Mouse (Mus musculus): ENCODE results near the gene BC052040. TPM values are rescaled to one million over a fixed set of nuclear protein-coding genes. Genes with fewer than 3 reads are reported as not detected.

The BC052040 gene
- polyA plus RNA-seq (2012; rRNA removed) = 3.8 and 4.6 TPM in 2 replicates

DNA sequence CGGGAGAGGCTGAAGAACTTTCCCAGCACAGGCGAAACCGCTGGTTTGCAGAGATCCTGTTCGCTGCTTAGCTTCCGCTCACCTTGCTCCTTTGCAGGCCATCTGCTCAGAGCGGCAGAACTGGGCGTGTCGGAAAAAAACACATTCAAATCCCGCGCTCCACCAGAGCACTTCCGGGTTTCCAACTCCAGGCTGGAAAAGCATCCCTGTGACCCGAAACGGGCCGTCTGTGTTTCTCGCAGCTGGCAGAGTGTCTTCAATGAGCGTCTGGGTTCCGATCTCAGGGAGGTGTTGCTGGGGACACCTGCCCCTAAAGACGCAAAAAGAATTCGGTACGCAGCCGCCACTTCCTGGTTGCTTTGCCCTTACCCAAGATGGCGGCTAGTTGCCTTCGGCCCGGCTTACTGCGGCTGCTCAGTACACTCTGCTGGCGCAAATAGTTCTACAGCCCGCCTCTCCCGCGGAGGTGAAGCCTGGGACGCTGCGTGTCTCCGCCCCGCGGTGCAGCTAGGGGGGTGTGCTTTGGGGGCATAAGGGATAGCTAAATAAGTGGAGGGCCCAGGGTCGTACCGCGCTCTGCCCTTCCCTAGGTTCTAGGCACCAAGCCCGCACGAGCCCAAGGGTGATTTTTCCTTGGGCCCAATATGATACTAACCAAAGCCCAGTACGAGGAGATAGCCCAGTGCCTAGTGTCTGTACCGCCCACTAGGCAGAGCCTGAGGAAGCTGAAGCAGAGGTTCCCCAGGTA, at the start of gene BC052040:
TSS of gene BC052040 (plus strand) at position 476 of the 748 bp plus-strand sequence.
- Histone ChIP-seq H3K27me3 (ENCODE audit: control insufficient read depth, insufficient read depth, low read length) (no peaks in the 10 kb centered on the region), H3K4me3 (ENCODE audit: control insufficient read depth, insufficient read depth, low read length) (peak within 1 kb of the TSS; percentile 90), H3K4me1 (replicated peaks; ENCODE audit: control insufficient read depth, insufficient read depth, low read length) (peaks cover 4% of the 10 kb centered on the region), H3K27ac (ENCODE audit: control insufficient read depth, insufficient read depth, low read length) (peak within 1 kb of the TSS; percentile 76), H3K36me3 (ENCODE audit: control insufficient read depth, insufficient read depth, low read length) (no peaks in the 10 kb centered on the region)
- TF ChIP-seq POLR2A (IDR thresholded peaks at IDR 0.05; ENCODE audit: control insufficient read depth, extremely low read depth, insufficient read depth, low read length, poor library complexity) (0 out of 2 replicates have a peak, but pooled peaks have one; percentile 13), CTCF (IDR thresholded peaks at IDR 0.05; ENCODE audit: borderline replicate concordance, control insufficient read depth, extremely low read depth, insufficient read depth, low read length, poor library complexity) (peak; percentile 65; the same call in 1 of the 2 replicates)
- WGBS = under 1% methylated on average over 41 of the region's 41 CpGs
- DNase-seq = peak; percentile 91

DNA sequence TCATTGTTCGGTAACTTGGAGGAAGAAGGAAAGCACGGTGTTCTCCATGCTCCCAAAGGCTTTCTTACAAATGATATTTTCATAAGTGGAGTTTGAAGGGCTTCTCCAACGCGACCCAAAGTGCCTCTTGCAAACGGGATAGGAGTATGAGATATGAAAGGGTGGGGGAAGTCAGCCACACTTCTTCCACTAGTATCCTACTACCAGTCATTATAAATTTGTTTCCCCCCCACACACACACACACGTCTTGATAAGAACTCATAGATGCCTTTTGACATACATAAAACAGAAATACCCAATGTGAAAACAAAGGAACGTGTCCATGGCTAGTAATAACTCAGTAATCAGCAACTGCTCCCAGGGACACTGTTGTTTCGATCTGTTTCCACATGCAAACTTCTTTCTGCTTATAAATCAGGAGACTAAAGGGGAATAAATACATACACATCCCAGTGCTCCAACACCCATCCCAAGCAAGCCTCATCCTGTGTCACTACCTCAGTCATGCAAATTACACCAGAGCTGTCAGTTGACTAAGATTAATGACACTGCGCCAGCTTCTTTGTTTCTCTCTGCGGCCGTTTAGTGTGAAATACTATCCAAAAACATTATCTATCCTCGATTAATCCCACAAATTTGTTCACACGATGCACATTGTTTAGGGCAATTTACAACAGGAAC, 43.4 kb upstream of the BC052040 start:
- 79% methylated on average over 13 of the region's 13 CpGs for WGBS
- H3K27me3 ChIP-seq (ENCODE audit: control insufficient read depth, insufficient read depth, low read length) = no peaks in the 10 kb centered on the region

DNA sequence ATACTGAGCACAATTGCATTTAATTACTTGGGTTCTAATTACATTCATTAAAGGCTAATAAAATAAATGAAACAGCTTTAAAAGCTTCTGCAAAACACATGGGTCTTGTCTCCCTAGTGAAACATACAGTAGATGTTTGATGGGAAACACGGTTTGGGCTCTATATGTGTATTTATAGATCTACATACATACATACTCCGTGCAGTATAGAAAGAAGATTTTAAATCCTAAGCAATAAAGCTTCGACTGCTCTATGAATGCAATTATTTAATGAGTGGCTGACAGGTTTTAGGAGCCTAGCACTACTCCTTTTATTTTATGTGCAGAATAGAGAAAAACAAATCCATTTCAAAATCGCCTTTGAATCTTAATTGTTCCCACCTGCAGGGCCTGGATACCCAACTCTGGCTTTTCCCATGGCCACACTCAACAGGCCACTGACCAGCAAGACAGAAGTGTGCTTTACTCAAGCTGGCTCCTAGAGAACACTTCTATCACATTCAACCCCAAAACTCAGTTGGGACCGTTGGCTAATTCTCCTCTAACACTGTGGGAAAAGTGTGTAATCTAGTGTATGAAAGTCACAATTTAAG, 42.7 kb upstream of the BC052040 start:
- TF ChIP-seq POLR2A (IDR thresholded peaks at IDR 0.05; ENCODE audit: control insufficient read depth, extremely low read depth, insufficient read depth, low read length, poor library complexity) (no peak), CTCF (IDR thresholded peaks at IDR 0.05; ENCODE audit: borderline replicate concordance, control insufficient read depth, extremely low read depth, insufficient read depth, low read length, poor library complexity) (no peak)
- H3K27me3 ChIP-seq (ENCODE audit: control insufficient read depth, insufficient read depth, low read length) = no peaks in the 10 kb centered on the region
- no peaks in the 10 kb centered on the region for H3K4me1 ChIP-seq (replicated peaks; ENCODE audit: control insufficient read depth, insufficient read depth, low read length)
- WGBS = 90% methylated on average over 5 of the region's 5 CpGs
- H3K36me3 ChIP-seq (ENCODE audit: control insufficient read depth, insufficient read depth, low read length) = no peaks in the 10 kb centered on the region
- H3K27ac ChIP-seq (ENCODE audit: control insufficient read depth, insufficient read depth, low read length) = no peak overlapping the region
- H3K4me3 ChIP-seq (ENCODE audit: control insufficient read depth, insufficient read depth, low read length) = no peak overlapping the region
- DNase-seq = no peak

More for the DNA sequence above, 43.4 kb upstream of the BC052040 start:
- no peak overlapping the region for H3K4me3 ChIP-seq (ENCODE audit: control insufficient read depth, insufficient read depth, low read length)
- H3K4me1 ChIP-seq (replicated peaks; ENCODE audit: control insufficient read depth, insufficient read depth, low read length) = no peaks in the 10 kb centered on the region
- no peak overlapping the region for H3K27ac ChIP-seq (ENCODE audit: control insufficient read depth, insufficient read depth, low read length)
- no peak for DNase-seq
- H3K36me3 ChIP-seq (ENCODE audit: control insufficient read depth, insufficient read depth, low read length) = no peaks in the 10 kb centered on the region
- no peak for TF ChIP-seq CTCF (IDR thresholded peaks at IDR 0.05; ENCODE audit: borderline replicate concordance, control insufficient read depth, extremely low read depth, insufficient read depth, low read length, poor library complexity)
- TF ChIP-seq POLR2A (IDR thresholded peaks at IDR 0.05; ENCODE audit: control insufficient read depth, extremely low read depth, insufficient read depth, low read length, poor library complexity) = no peak

DNA sequence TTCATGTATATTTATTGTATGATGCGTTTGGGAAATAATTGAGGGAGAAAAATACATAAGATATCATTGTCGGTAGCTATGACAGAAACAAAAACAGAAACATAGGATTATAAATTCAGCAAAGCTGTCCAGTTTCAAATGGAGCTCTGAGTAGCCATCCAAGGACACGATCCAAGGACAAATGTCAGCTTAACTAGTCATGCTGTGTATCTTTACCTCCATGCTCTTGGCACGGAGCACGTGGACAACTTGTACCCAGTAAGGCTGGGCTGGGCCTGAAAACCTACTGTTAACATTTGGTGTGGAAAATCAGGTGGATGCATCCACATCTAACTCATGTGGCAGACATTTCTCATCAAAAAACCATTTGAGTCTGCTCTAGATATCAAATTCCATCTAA, 41.8 kb upstream of the BC052040 start:
- H3K4me1 ChIP-seq (replicated peaks; ENCODE audit: control insufficient read depth, insufficient read depth, low read length) = no peaks in the 10 kb centered on the region
- no peak for TF ChIP-seq POLR2A (IDR thresholded peaks at IDR 0.05; ENCODE audit: control insufficient read depth, extremely low read depth, insufficient read depth, low read length, poor library complexity)
- no peak for TF ChIP-seq CTCF (IDR thresholded peaks at IDR 0.05; ENCODE audit: borderline replicate concordance, control insufficient read depth, extremely low read depth, insufficient read depth, low read length, poor library complexity)
- no peak overlapping the region for H3K4me3 ChIP-seq (ENCODE audit: control insufficient read depth, insufficient read depth, low read length)

DNA sequence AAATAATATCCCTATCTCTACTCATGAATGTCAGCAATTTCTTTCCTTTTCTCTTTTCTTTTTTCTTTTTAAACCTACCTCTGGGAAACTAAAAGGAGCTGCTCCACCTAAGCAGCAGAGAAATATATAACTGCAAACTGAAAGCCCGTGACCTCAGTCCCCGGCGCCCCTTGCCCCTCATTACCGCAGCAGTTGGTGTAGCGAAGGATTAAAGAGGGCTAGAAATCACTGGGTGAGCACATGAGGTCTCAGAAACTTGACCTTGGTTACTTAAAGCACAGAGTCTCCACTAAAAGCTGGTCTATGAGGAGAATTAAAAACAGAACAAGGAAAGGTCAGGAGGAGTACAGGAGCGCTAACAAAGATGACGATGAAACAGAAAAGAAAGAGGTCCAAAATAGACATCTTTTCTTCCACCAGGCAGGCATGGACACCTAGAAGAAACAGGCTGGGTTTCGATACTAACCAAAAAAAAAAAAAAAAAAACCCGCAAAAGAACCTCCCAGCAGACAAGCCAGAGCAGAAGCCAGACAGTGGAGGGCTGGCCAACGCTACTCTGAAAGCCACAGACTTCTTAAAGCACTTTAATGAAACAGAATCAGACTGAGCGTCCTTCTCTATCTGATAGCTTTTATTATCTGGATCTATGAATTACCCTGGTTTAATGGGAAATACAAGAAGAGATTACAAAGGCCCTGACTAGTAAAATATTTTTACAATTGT, 39.0 kb upstream of the BC052040 start:
- no peak overlapping the region for H3K4me3 ChIP-seq (ENCODE audit: control insufficient read depth, insufficient read depth, low read length)
- 88% methylated on average over 11 of the region's 11 CpGs for WGBS
- no peaks in the 10 kb centered on the region for H3K36me3 ChIP-seq (ENCODE audit: control insufficient read depth, insufficient read depth, low read length)
- DNase-seq = no peak
- no peaks in the 10 kb centered on the region for H3K4me1 ChIP-seq (replicated peaks; ENCODE audit: control insufficient read depth, insufficient read depth, low read length)
- TF ChIP-seq POLR2A (IDR thresholded peaks at IDR 0.05; ENCODE audit: control insufficient read depth, extremely low read depth, insufficient read depth, low read length, poor library complexity) = no peak
- TF ChIP-seq CTCF (IDR thresholded peaks at IDR 0.05; ENCODE audit: borderline replicate concordance, control insufficient read depth, extremely low read depth, insufficient read depth, low read length, poor library complexity) = no peak
- H3K27me3 ChIP-seq (ENCODE audit: control insufficient read depth, insufficient read depth, low read length) = no peaks in the 10 kb centered on the region
- H3K27ac ChIP-seq (ENCODE audit: control insufficient read depth, insufficient read depth, low read length) = no peak overlapping the region

More for the DNA sequence above, 41.8 kb upstream of the BC052040 start:
- no peak for DNase-seq
- H3K27ac ChIP-seq (ENCODE audit: control insufficient read depth, insufficient read depth, low read length) = no peak overlapping the region
- H3K27me3 ChIP-seq (ENCODE audit: control insufficient read depth, insufficient read depth, low read length) = no peaks in the 10 kb centered on the region
- 91% methylated on average over 5 of the region's 5 CpGs for WGBS
- no peaks in the 10 kb centered on the region for H3K36me3 ChIP-seq (ENCODE audit: control insufficient read depth, insufficient read depth, low read length)

DNA sequence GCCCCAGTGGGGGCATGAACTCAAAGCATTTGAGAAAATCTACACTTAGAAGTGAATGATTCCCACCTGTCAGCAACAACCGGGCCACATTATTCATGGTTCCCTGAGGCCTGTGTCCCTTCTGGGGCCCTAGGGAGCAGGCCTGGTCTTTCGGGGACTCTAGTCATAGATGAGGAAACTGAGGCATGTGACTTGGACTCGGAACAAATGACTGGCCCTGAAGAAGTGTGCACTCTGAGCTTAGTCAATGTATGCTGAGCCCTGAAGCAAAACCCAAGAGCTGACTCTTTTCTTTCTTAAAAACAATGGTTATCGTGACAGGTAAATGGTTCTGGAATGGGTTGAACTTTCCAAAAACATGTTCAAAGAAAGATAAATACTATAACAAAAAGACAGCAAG, 38.3 kb upstream of the BC052040 start:
- H3K4me3 ChIP-seq (ENCODE audit: control insufficient read depth, insufficient read depth, low read length) = no peak overlapping the region
- H3K27ac ChIP-seq (ENCODE audit: control insufficient read depth, insufficient read depth, low read length) = no peak overlapping the region
- TF ChIP-seq POLR2A (IDR thresholded peaks at IDR 0.05; ENCODE audit: control insufficient read depth, extremely low read depth, insufficient read depth, low read length, poor library complexity) (no peak), CTCF (IDR thresholded peaks at IDR 0.05; ENCODE audit: borderline replicate concordance, control insufficient read depth, extremely low read depth, insufficient read depth, low read length, poor library complexity) (no peak)
- no peaks in the 10 kb centered on the region for H3K27me3 ChIP-seq (ENCODE audit: control insufficient read depth, insufficient read depth, low read length)
- 95% methylated on average over 4 of the region's 4 CpGs for WGBS
- H3K4me1 ChIP-seq (replicated peaks; ENCODE audit: control insufficient read depth, insufficient read depth, low read length) = no peaks in the 10 kb centered on the region
- DNase-seq = no peak
- no peaks in the 10 kb centered on the region for H3K36me3 ChIP-seq (ENCODE audit: control insufficient read depth, insufficient read depth, low read length)
